Mouse (Mus musculus) G1E (cell line): Measurements from ENCODE around the gene Rab3il1. TPM values are rescaled to one million over a fixed set of nuclear protein-coding genes. Genes with fewer than 3 reads are reported as not detected.

Experiments
- ATAC-seq: 2 replicates; pipeline ENCODE4 v1.8.0; 2016; ENCODE audit warnings: mild to moderate bottlenecking; ENCODE audit not compliant: insufficient number of reproducible peaks, poor library complexity, low FRiP score, severe bottlenecking; ENCODE audit errors: extremely low read depth
- DNase-seq: peaks from one replicate; pipeline ENCODE4 v3.0.0; 2012; ENCODE audit warnings: low spot score
- H3K27me3 ChIP-seq: 2 replicates; pipeline ENCODE4 v1.6.1; 2012; ENCODE audit warnings: mild to moderate bottlenecking, low read length, inconsistent platforms; ENCODE audit not compliant: insufficient read depth
- H3K36me3 ChIP-seq: replicated peaks from 2 replicates; pipeline ENCODE3; 2012; ENCODE audit warnings: mild to moderate bottlenecking, inconsistent platforms
- H3K4me1 ChIP-seq: 2 replicates; pipeline ENCODE4 v1.6.1; 2012; ENCODE audit warnings: low read depth, low read length, inconsistent platforms, mixed read lengths; ENCODE audit not compliant: insufficient read depth
- H3K4me3 ChIP-seq: 2 replicates; pipeline ENCODE4 v1.5.1; 2012; ENCODE audit warnings: low read depth, mild to moderate bottlenecking, inconsistent platforms, low read length, moderate library complexity, mixed read lengths
- H3K9me3 ChIP-seq: replicated peaks from 2 replicates; pipeline ENCODE4 v1.6.1; 2012; ENCODE audit warnings: inconsistent platforms
- CTCF ChIP-seq: IDR thresholded peaks from 2 replicates; pipeline ENCODE4 v1.5.1; 2012; ENCODE audit warnings: low read depth, low read length, inconsistent platforms, mixed read lengths
- GATA1 ChIP-seq: IDR thresholded peaks from 2 replicates; pipeline ENCODE4 v1.6.1; 2012; ENCODE audit warnings: borderline replicate concordance, low read length, inconsistent platforms, mixed read lengths
- GATA2 ChIP-seq: IDR thresholded peaks from 2 replicates; pipeline ENCODE4 v1.6.1; 2012; ENCODE audit warnings: low read depth, low read length, inconsistent platforms, borderline replicate concordance
- POLR2AphosphoS5 ChIP-seq: IDR thresholded peaks from 2 replicates; pipeline ENCODE4 v1.6.1; 2012; ENCODE audit warnings: low read depth, low read length, inconsistent platforms; ENCODE audit not compliant: insufficient replicate concordance
- TAL1 ChIP-seq: conservative IDR thresholded peaks from 2 replicates; pipeline ENCODE4 v1.6.1; 2012; ENCODE audit warnings: low read depth, low read length, inconsistent platforms, mixed read lengths
- polyA plus RNA-seq: library from polyadenylated mRNA; stranded (reverse); fragments of >175 nt; gene quantifications from 2 replicates; pipeline ENCODE4 v1.2.3, GENCODE M21; 2012
- total RNA-seq, 2 experiments: library from RNA; stranded (forward) in 1 of 2; stranded (reverse) in 1 of 2; fragments of 200-1000 nt in 1 of 2; fragments of >200 nt in 1 of 2; fragmentation: Nextera tagmentation in 1 of 2; gene quantifications; 2 replicates each; pipeline ENCODE4 v1.2.3; 2014 to 2017

Gene Rab3il1
- total and polyA plus RNA-seq, 3 experiments: 2.7 to 25.4 (median 4.2) TPM

DNA sequence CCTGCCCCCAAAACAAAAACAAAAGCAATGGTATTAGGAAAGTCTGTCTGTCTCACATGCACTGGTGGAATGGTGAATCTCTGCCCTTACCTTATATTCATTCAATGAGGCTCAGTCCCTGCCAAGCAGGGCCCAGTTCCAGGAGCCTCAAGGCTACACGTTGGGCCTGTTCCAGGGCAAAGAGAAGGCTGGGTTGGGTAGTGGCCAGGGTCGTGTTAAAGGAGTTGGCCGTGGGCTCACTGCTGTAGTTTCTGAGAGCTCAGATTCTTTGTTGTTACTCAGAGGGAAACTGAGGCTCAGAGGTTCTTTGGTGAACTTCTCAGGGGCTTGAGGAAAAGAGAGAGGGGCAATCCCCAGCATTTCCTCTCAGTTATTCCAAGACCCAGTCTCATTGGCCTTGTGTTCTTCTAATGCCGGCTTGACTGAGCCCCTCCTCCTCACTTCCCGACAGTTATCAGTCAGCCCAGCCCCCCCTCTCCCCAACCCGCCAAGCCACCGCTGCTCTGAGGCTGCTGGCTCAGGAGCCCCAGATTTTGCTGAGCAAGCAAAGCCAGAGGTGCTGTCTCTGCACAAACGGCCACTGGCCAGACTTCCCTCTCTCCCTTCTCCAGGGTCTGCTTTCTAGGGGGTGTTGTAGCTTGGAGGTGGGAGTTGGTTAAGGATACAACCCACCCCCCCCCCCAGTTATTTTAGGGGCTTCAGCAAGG lies 23.9 kb downstream of the Rab3il1 start:
- TF ChIP-seq CTCF (no peak), GATA2 (no peak)
- no peaks in the 10 kb centered on the region for H3K9me3 ChIP-seq
- peaks cover 49% of the 10 kb centered on the region for H3K4me1 ChIP-seq
- no peaks in the 10 kb centered on the region for H3K27me3 ChIP-seq
- H3K4me3 ChIP-seq: no peak overlapping the region; the same call in 1 of the 2 replicates
- ATAC-seq (no peak), DNase-seq (no peak)
- H3K36me3 ChIP-seq: peaks cover 39% of the 10 kb centered on the region

DNA sequence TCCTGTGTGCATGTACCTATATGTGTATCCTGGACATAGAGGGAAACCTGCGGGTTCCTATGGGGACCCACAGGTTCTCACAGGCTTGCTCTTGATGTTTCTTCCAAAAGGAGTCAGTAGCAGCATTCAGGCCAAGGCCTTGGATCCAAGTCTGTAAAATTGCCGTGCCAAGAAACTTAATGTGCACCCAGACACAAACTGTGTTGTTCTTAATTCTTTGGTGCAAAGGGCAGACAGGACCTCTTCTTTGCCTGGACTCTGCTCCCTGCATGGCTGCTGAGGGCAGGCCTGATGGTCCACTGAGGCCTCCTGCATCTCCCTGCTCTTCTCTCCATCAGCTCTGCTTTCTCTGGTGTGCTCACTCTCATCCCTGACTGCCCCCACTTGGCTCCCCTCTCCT lies 28.3 kb downstream of the Rab3il1 start:
- H3K36me3 ChIP-seq: peaks cover 66% of the 10 kb centered on the region
- peaks cover 25% of the 10 kb centered on the region for H3K4me1 ChIP-seq
- no peaks in the 10 kb centered on the region for H3K27me3 ChIP-seq
- H3K9me3 ChIP-seq: no peaks in the 10 kb centered on the region
- no peak overlapping the region for H3K4me3 ChIP-seq
- DNase-seq (no peak), ATAC-seq (no peak)
- no peak for TF ChIP-seq GATA1
- TF ChIP-seq CTCF: no peak
- TF ChIP-seq GATA2: no peak
- no peak for TF ChIP-seq POLR2AphosphoS5
- TF ChIP-seq TAL1: no peak

DNA sequence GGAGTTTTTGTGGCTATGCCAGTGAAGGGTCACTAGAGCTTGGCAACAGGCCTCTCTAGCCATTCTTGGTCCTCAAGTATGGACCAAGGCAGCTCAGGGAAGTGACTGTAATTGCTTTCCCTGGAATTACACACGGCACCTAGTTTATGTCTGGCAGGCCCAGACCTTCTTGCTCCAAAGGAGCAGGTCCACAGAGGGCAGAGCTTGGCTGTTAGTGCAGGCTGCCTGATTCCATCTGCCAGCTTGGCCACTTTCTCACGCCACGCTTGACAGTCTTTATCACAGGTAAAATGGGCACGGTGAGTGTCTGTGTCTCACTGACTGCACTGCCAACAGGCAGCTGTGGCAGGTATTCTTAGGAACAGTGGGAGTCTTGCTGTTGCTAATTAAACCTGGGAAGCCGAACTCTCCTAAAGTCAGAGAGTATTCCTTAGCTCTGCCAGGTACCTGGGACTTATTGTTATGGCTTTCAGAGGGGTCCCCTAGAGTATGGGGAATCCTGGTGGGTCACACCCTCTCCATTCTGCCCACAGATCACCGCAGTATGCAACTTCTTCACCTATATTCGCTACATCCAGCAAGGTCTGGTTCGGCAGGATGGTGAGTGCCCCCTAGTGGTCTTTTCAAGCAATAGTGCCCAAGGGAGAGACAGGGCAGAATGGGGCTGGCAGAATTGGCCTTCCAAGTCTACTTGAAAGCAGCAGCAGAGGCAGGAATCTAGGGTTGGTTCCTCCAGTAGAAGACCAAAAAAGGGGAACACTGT lies 31.9 kb downstream of the Rab3il1 start:
- Histone ChIP-seq H3K4me1 (peaks cover 36% of the 10 kb centered on the region), H3K9me3 (no peaks in the 10 kb centered on the region), H3K27me3 (no peaks in the 10 kb centered on the region), H3K36me3 (peaks cover 49% of the 10 kb centered on the region), H3K4me3 (no peak overlapping the region)
- ATAC-seq (no peak), DNase-seq (peak; percentile 55)
- TF ChIP-seq TAL1 (no peak), CTCF (peak; percentile 87)

DNA sequence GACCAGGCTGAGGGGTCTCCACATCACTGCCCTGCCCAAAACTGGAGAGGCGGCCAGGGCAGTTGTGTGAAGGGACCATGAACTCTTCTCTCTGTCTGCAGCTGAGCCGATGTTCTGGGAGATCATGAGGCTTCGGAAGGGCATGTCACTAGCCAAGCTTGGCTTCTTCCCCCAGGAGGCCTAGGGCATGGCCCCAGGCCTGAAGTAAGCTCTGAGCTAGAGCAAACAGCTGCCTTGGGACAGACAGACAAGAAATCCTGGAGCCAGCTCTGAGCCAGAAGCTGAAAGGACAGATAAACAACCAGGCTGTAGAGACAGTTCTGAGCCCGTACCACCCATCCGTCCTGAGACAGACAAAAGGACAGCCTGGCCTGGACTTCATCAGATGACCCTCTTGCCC lies 32.9 kb downstream of the Rab3il1 start:
- no peak overlapping the region for H3K4me3 ChIP-seq
- H3K27me3 ChIP-seq: no peaks in the 10 kb centered on the region
- H3K36me3 ChIP-seq: peaks cover 42% of the 10 kb centered on the region
- H3K4me1 ChIP-seq: peaks cover 40% of the 10 kb centered on the region
- TF ChIP-seq TAL1 (no peak), GATA1 (no peak), CTCF (no peak), GATA2 (no peak), POLR2AphosphoS5 (no peak)
- ATAC-seq: no peak
- no peak for DNase-seq
- H3K9me3 ChIP-seq: no peaks in the 10 kb centered on the region

DNA sequence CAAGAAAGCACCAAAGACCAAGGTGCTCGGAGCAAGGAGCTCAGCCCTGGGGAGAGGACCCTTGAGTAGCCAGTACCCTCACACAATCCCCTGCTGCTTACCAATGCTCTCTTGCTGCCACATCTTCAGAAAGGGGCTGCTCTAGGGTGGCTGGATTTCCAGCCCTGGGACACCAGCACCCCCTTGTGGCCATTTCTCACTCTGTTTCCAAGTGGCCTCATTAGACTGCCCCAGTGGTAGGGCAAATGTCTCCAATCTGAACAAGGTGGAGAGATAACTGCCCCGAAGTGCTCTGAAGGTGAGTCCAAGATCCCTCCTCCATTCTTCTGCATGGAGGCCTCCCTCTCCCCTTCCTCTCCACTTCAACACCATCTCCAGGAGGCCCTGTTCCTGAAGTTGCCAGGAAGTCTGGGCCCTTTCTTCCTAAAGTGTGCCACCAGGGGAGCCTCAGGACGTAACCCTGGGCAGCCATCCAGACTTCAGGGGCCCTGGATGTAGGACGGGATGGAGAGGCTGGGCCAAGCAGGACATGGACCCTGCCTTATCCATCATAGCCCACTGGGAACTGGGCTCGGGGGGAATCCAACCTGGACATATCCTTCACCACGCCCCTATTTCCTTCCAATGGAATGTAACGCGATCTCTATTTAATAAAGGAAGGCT lies 33.4 kb downstream of the Rab3il1 start:
- peaks cover 37% of the 10 kb centered on the region for H3K36me3 ChIP-seq

DNA sequence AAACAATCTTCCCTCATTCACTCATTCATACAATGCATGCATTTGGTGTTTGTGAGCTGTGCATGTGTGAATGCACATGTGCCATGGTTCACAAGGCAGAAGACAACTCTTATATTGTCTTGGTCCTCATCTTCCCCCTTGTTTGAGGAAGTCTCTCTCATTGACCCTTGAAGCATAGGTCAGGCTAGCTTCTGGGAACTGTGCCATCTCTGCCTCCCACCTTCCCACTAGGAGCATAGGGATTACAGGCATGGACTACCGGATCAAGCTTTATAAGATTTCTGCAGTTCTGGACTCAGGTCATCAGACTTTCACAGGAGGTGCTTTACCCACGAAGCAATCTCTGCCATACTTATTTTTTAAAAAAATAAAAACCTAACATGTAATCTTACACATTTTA lies 36.1 kb downstream of the Rab3il1 start:
- Histone ChIP-seq H3K4me3 (no peak overlapping the region), H3K4me1 (peaks cover 65% of the 10 kb centered on the region), H3K9me3 (no peaks in the 10 kb centered on the region), H3K36me3 (peaks cover 25% of the 10 kb centered on the region), H3K27me3 (no peaks in the 10 kb centered on the region)
- DNase-seq (no peak), ATAC-seq (no peak)
- no peak for TF ChIP-seq GATA1
- TF ChIP-seq POLR2AphosphoS5: no peak
- TF ChIP-seq TAL1: no peak
- TF ChIP-seq CTCF: no peak
- TF ChIP-seq GATA2: no peak

More for the DNA sequence above, 33.4 kb downstream of the Rab3il1 start:
- DNase-seq (peak; percentile 70), ATAC-seq (no peak)
- Histone ChIP-seq H3K4me3 (no peak overlapping the region), H3K4me1 (peaks cover 46% of the 10 kb centered on the region), H3K27me3 (no peaks in the 10 kb centered on the region), H3K9me3 (no peaks in the 10 kb centered on the region)
- TF ChIP-seq CTCF: peak; percentile 86
- no peak for TF ChIP-seq GATA1
